Mouse (Mus musculus): Measurements from ENCODE around the gene Prdx6. TPM values are rescaled to one million over a fixed set of nuclear protein-coding genes. Genes with fewer than 3 reads are reported as not detected.

Gene Prdx6
- total and polyA plus RNA-seq, 3 experiments, result 102 to 277 (median 232) TPM

GRCm38 (mm10) chr1:161271461-161271810 is 20.4 kb upstream of the Prdx6 start:
- Histone ChIP-seq H3K4me3 (replicated peaks in 1 of 3; ENCODE audit: low read depth in 2 of 3, low read length in 2 of 3, poor library complexity in 1 of 3) (no peak overlapping the region), H3K4me1 (ENCODE audit: control insufficient read depth in 1 of 2, insufficient read depth in 2 of 2) (peaks cover 0 to 4% of the 10 kb centered on the region in 2 experiments; a peak in 1 of 4 replicates), H3K36me3 (replicated peaks in 1 of 2; ENCODE audit: control insufficient read depth in 1 of 2, insufficient read depth in 1 of 2, low read length in 1 of 2) (no peaks in the 10 kb centered on the region), H3K27ac (ENCODE audit: insufficient read depth, low read depth) (no peak overlapping the region), H3K4me2 (ENCODE audit: insufficient read depth, low read depth, poor library complexity, severe bottlenecking) (no peak overlapping the region), H3K27me3 (replicated peaks) (no peaks in the 10 kb centered on the region), H3K9ac (ENCODE audit: insufficient read depth, low read depth) (no peak overlapping the region), H3K79me2 (replicated peaks; ENCODE audit: control insufficient read depth, extremely low read depth, insufficient read depth, poor library complexity, severe bottlenecking) (no peaks in the 10 kb centered on the region), H3K9me3 (replicated peaks; ENCODE audit: low read length) (peaks cover 3% of the 10 kb centered on the region)
- in situ Hi-C loops (cut with MboI; ENCODE audit: low pct_ligation_motif_present, low pct_unique_long_range_greater_than_20kb, low sequenced_read_pairs) (no loop called here), dilution Hi-C loops (cut with MboI; ENCODE audit: extremely low pct_ligation_motif_present, extremely low pct_unique_long_range_greater_than_20kb, low sequenced_read_pairs) (no loop called here)
- TF ChIP-seq RAD21 (IDR thresholded peaks at IDR 0.05; ENCODE audit: low read depth, low read length) (no peak), E2F4 (IDR thresholded peaks at IDR 0.05; ENCODE audit: insufficient replicate concordance, low read depth, low read length) (no peak), ZMIZ1 (IDR thresholded peaks at IDR 0.05; ENCODE audit: low read depth, low read length) (no peak), CHD2 (IDR thresholded peaks at IDR 0.05; ENCODE audit: low read length) (no peak), SIN3A (IDR thresholded peaks at IDR 0.05; ENCODE audit: low read length) (no peak), USF2 (conservative IDR thresholded peaks at IDR 0.05; ENCODE audit: low read depth, low read length) (no peak), CTCF (conservative IDR thresholded peaks at IDR 0.05 in 1 of 2, IDR thresholded peaks at IDR 0.05 in 1 of 2; ENCODE audit: low read depth in 2 of 2, low read length in 2 of 2) (no peak), POLR2A (IDR thresholded peaks at IDR 0.05; ENCODE audit: low read depth, low read length) (no peak), RCOR1 (conservative IDR thresholded peaks at IDR 0.05; ENCODE audit: low read depth, low read length) (no peak), BHLHE40 (IDR thresholded peaks at IDR 0.05; ENCODE audit: low read depth, low read length) (no peak), KAT2A (IDR thresholded peaks at IDR 0.05; ENCODE audit: insufficient replicate concordance, low read length) (no peak), POLR2AphosphoS2 (IDR thresholded peaks at IDR 0.05; ENCODE audit: low read depth, low read length) (no peak), ETS1 (conservative IDR thresholded peaks at IDR 0.05; ENCODE audit: low read depth, low read length) (no peak)
- no peak for DNase-seq (ENCODE audit: extremely low read depth)

- no peak overlapping the region for H3K9ac ChIP-seq (ENCODE audit: insufficient read depth, low read depth)
- dilution Hi-C loops (cut with MboI; ENCODE audit: extremely low pct_ligation_motif_present, extremely low pct_unique_long_range_greater_than_20kb, low sequenced_read_pairs) (no loop called here), in situ Hi-C loops (cut with MboI; ENCODE audit: low pct_ligation_motif_present, low pct_unique_long_range_greater_than_20kb, low sequenced_read_pairs) (no loop called here)
- H3K27me3 ChIP-seq (replicated peaks), result no peaks in the 10 kb centered on the region
- H3K9me3 ChIP-seq (replicated peaks; ENCODE audit: low read length), result peaks cover 3% of the 10 kb centered on the region
- peaks cover 0 to 4% of the 10 kb centered on the region in 2 experiments; a peak in 1 of 4 replicates for H3K4me1 ChIP-seq (ENCODE audit: control insufficient read depth in 1 of 2, insufficient read depth in 2 of 2)
- H3K4me3 ChIP-seq (replicated peaks in 1 of 3; ENCODE audit: low read depth in 2 of 3, low read length in 2 of 3, poor library complexity in 1 of 3), result no peak overlapping the region
- no peak overlapping the region for H3K4me2 ChIP-seq (ENCODE audit: insufficient read depth, low read depth, poor library complexity, severe bottlenecking)
- H3K27ac ChIP-seq (ENCODE audit: insufficient read depth, low read depth), result no peak overlapping the region
- TF ChIP-seq UBTF (IDR thresholded peaks at IDR 0.05; ENCODE audit: low read depth, low read length), result no peak
- TF ChIP-seq MYC (IDR thresholded peaks at IDR 0.05; ENCODE audit: low read depth, low read length), result no peak
- no peak for TF ChIP-seq SIN3A (IDR thresholded peaks at IDR 0.05; ENCODE audit: low read length)
- TF ChIP-seq CHD1 (IDR thresholded peaks at IDR 0.05; ENCODE audit: low read depth, low read length), result no peak
- no peak for TF ChIP-seq POLR2A (IDR thresholded peaks at IDR 0.05; ENCODE audit: low read depth, low read length)
- no peak for TF ChIP-seq NELFE (IDR thresholded peaks at IDR 0.05; ENCODE audit: low read depth, low read length)
- TF ChIP-seq MAFK (IDR thresholded peaks at IDR 0.05; ENCODE audit: insufficient replicate concordance, low read length), result no peak
- TF ChIP-seq CHD2 (IDR thresholded peaks at IDR 0.05; ENCODE audit: low read length), result no peak
- no peak for TF ChIP-seq ZNF384 (IDR thresholded peaks at IDR 0.05; ENCODE audit: low read depth, low read length)
- TF ChIP-seq JUND (conservative IDR thresholded peaks at IDR 0.05; ENCODE audit: low read depth, low read length), result no peak
- TF ChIP-seq E2F4 (IDR thresholded peaks at IDR 0.05; ENCODE audit: insufficient replicate concordance, low read depth, low read length), result no peak
- no peak for TF ChIP-seq MAZ (IDR thresholded peaks at IDR 0.05; ENCODE audit: low read depth, low read length)
- no peak for TF ChIP-seq EP300 (IDR thresholded peaks at IDR 0.05; ENCODE audit: low read length)
- TF ChIP-seq MXI1 (IDR thresholded peaks at IDR 0.05; ENCODE audit: low read depth, low read length), result no peak
- no peak for TF ChIP-seq ZMIZ1 (IDR thresholded peaks at IDR 0.05; ENCODE audit: low read depth, low read length)
- TF ChIP-seq NRF1 (IDR thresholded peaks at IDR 0.05; ENCODE audit: low read depth, low read length), result no peak
- no peaks in the 10 kb centered on the region for H3K36me3 ChIP-seq (replicated peaks in 1 of 2; ENCODE audit: control insufficient read depth in 1 of 2, insufficient read depth in 1 of 2, low read length in 1 of 2)
- no peaks in the 10 kb centered on the region for H3K79me2 ChIP-seq (replicated peaks; ENCODE audit: control insufficient read depth, extremely low read depth, insufficient read depth, poor library complexity, severe bottlenecking)
- no peak for DNase-seq (ENCODE audit: extremely low read depth)
These were observed 19.9 kb upstream of the Prdx6 start for GRCm38 (mm10) chr1:161270776-161271460.
